Mouse (Mus musculus): Measurements from ENCODE around the gene Spx. TPM values are rescaled to one million over a fixed set of nuclear protein-coding genes. Genes with fewer than 3 reads are reported as not detected.

The Spx gene
- 1 to 10 TPM; 1.1 to 1.3 TPM for total RNA-seq (2021)

- intact Hi-C loops (cut with DNase I), result no loop called here
- no peak for DNase-seq (ENCODE audit: extremely low spot score in 1 of 2, low spot score in 2 of 2)
Measured at GRCm38 (mm10) chr6:142412906-142413491, at the start of gene Spx. Gene Spx (plus strand): TSS chr6:142413441.

GRCm38 (mm10) chr6:142365742-142366472 is 47.3 kb upstream of the Spx start:
- intact Hi-C loops (cut with DNase I), result loop anchor here (10.0 kb wide), 1 partner anchor 369 kb away; no protein-coding TSS in a partner anchor
- no peak for DNase-seq (ENCODE audit: extremely low spot score in 1 of 2, low spot score in 2 of 2)

- no peak for DNase-seq (ENCODE audit: extremely low spot score in 1 of 2, low spot score in 2 of 2)
- intact Hi-C loops (cut with DNase I), result loop anchor here (10.0 kb wide), 1 partner anchor 368 kb away; no protein-coding TSS in a partner anchor
Measured at GRCm38 (mm10) chr6:142366473-142367018, 46.7 kb upstream of the Spx start.

- intact Hi-C loops (cut with DNase I), result loop anchor here (10.0 kb wide), 1 partner anchor 367 kb away; no protein-coding TSS in a partner anchor
- no peak for DNase-seq (ENCODE audit: extremely low spot score in 1 of 2, low spot score in 2 of 2)
Measured at GRCm38 (mm10) chr6:142367565-142367964, 45.7 kb upstream of the Spx start.

- intact Hi-C loops (cut with DNase I), result loop anchor here (10.0 kb wide), 1 partner anchor 365 kb away; no protein-coding TSS in a partner anchor
- no peak for DNase-seq (ENCODE audit: extremely low spot score in 1 of 2, low spot score in 2 of 2)
Measured at GRCm38 (mm10) chr6:142369568-142369967, 43.7 kb upstream of the Spx start.

GRCm38 (mm10) chr6:142377081-142377480 is 36.2 kb upstream of the Spx start:
- intact Hi-C loops (cut with DNase I), result no loop called here
- DNase-seq (ENCODE audit: extremely low spot score in 1 of 2, low spot score in 2 of 2), result no peak

- intact Hi-C loops (cut with DNase I), result no loop called here
- DNase-seq (ENCODE audit: extremely low spot score in 1 of 2, low spot score in 2 of 2), result no peak
Measured at GRCm38 (mm10) chr6:142378576-142379330, 34.5 kb upstream of the Spx start.

- DNase-seq (ENCODE audit: extremely low spot score in 1 of 2, low spot score in 2 of 2), result no peak
- intact Hi-C loops (cut with DNase I), result no loop called here
Measured at GRCm38 (mm10) chr6:142379961-142380360, 33.3 kb upstream of the Spx start.

- intact Hi-C loops (cut with DNase I), result no loop called here
- no peak for DNase-seq (ENCODE audit: extremely low spot score in 1 of 2, low spot score in 2 of 2)
Measured at GRCm38 (mm10) chr6:142381615-142382014, 31.6 kb upstream of the Spx start.

GRCm38 (mm10) chr6:142384521-142384920 is 28.7 kb upstream of the Spx start:
- intact Hi-C loops (cut with DNase I), result no loop called here
- DNase-seq (ENCODE audit: extremely low spot score in 1 of 2, low spot score in 2 of 2), result no peak

GRCm38 (mm10) chr6:142386285-142387010 is 26.8 kb upstream of the Spx start:
- no peak for DNase-seq (ENCODE audit: extremely low spot score in 1 of 2, low spot score in 2 of 2)
- intact Hi-C loops (cut with DNase I), result loop anchor here (5.0 kb wide), 1 partner anchor 121 kb away; the partner anchor contains the start of gene Ldhb

- peak; percentile 98 to 99 for DNase-seq (ENCODE audit: extremely low spot score in 1 of 2, low spot score in 2 of 2)
- intact Hi-C loops (cut with DNase I), result loop anchor here (5.0 kb wide), 1 partner anchor 120 kb away; the partner anchor contains the start of gene Ldhb
Measured at GRCm38 (mm10) chr6:142387011-142387754, 26.1 kb upstream of the Spx start, which contains the start of the genes Recql and Golt1b. Gene Recql (minus strand): TSS chr6:142387087. Gene Golt1b (plus strand): TSS chr6:142387221.

GRCm38 (mm10) chr6:142387755-142388271 is 25.4 kb upstream of the Spx start:
- DNase-seq (ENCODE audit: extremely low spot score in 1 of 2, low spot score in 2 of 2), result no peak
- intact Hi-C loops (cut with DNase I), result loop anchor here (5.0 kb wide), 1 partner anchor 119 kb away; the partner anchor contains the start of gene Ldhb

- intact Hi-C loops (cut with DNase I), result loop anchor here (5.0 kb wide), 1 partner anchor 118 kb away; the partner anchor contains the start of gene Ldhb
- DNase-seq (ENCODE audit: extremely low spot score in 1 of 2, low spot score in 2 of 2), result no peak
Measured at GRCm38 (mm10) chr6:142389101-142389500, 24.1 kb upstream of the Spx start.

GRCm38 (mm10) chr6:142392312-142392711 is 20.9 kb upstream of the Spx start:
- intact Hi-C loops (cut with DNase I), result no loop called here
- no peak for DNase-seq (ENCODE audit: extremely low spot score in 1 of 2, low spot score in 2 of 2)

GRCm38 (mm10) chr6:142394669-142395068 is 18.6 kb upstream of the Spx start:
- DNase-seq (ENCODE audit: extremely low spot score in 1 of 2, low spot score in 2 of 2), result peak in 1 of 2 experiments; percentile 37
- intact Hi-C loops (cut with DNase I), result no loop called here

- no peak for DNase-seq (ENCODE audit: extremely low spot score in 1 of 2, low spot score in 2 of 2)
- intact Hi-C loops (cut with DNase I), result no loop called here
Measured at GRCm38 (mm10) chr6:142395756-142396155, 17.5 kb upstream of the Spx start.
